Mouse (Mus musculus): ENCODE measurements around the gene Rita1. TPM values are rescaled to one million over a fixed set of nuclear protein-coding genes. Genes with fewer than 3 reads are reported as not detected.
A peak's percentile ranks its signal among the peaks of the same experiment; 100 is the strongest.

Gene Rita1
- polyA plus RNA-seq, 1 experiment: 8.0 TPM

DNA sequence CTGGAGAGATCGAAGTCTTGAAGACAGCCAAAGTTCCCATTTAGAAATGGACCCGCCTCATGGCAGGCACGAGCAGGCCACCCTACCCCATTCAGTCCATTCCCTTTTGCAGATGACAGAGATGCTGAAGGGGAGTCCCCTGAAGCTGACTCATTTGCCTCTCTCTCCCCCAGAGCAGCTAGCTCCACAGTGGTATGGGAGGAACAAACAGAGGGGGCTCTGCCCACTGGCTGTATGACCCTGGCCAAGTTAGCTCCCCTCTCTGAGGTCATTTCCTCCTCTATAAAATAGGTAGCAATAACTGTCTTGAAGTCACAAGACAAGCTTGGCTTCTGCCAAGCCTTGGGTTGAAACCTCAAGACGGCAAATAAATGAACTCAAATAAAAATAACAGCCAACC is 28.9 kb downstream of the Rita1 start:
- 61% methylated on average over 4 of the region's 4 CpGs for WGBS
- DNase-seq (ENCODE audit: low read depth in 1 of 2, low spot score in 2 of 2): no peak
- H3K36me3 ChIP-seq (ENCODE audit: control insufficient read depth, insufficient read depth, low read length): peaks cover 15% of the 10 kb centered on the region
- no peak overlapping the region for H3K27ac ChIP-seq (ENCODE audit: insufficient read depth, low read length)
- TF ChIP-seq CTCF (IDR thresholded peaks at IDR 0.05; ENCODE audit: extremely low read depth, insufficient read depth, insufficient read length, insufficient replicate concordance): no peak
- no peak for TF ChIP-seq POLR2A (IDR thresholded peaks at IDR 0.05; ENCODE audit: low read depth, low read length)
- peaks cover 27% of the 10 kb centered on the region; the same call in 1 of the 2 replicates for H3K4me1 ChIP-seq (ENCODE audit: control insufficient read depth, insufficient read depth, insufficient read length)
- no peaks in the 10 kb centered on the region for H3K27me3 ChIP-seq (ENCODE audit: control insufficient read depth, insufficient read depth, low read length)
- no peak overlapping the region for H3K4me3 ChIP-seq (ENCODE audit: extremely low read depth, insufficient read depth, insufficient read length)

DNA sequence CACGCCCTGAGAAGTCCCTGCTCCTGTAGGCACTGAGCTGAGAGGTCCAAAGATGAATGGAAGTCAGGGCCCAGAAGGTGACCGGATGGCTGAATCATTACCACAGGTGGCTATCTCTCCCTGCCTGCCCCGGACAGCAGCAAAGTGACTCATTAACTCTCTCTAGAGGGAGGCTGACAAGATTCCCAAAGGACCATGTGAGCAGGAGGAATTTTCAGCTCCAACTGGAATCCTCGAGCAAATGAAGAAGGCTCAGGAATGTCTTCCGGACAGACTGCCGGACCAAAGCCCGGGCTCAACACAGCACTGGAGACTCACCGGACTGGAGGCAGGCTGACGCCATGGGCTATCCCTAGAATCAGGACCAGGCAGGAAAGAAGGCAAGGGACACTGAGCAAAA is 30.4 kb downstream of the Rita1 start:
- TF ChIP-seq CTCF (IDR thresholded peaks at IDR 0.05; ENCODE audit: extremely low read depth, insufficient read depth, insufficient read length, insufficient replicate concordance) (no peak), POLR2A (IDR thresholded peaks at IDR 0.05; ENCODE audit: low read depth, low read length) (no peak)
- DNase-seq (ENCODE audit: low read depth in 1 of 2, low spot score in 2 of 2): no peak
- WGBS: 96% methylated on average over 9 of the region's 9 CpGs
- no peak overlapping the region for H3K27ac ChIP-seq (ENCODE audit: insufficient read depth, low read length)
- peaks cover 27% of the 10 kb centered on the region; the same call in 1 of the 2 replicates for H3K4me1 ChIP-seq (ENCODE audit: control insufficient read depth, insufficient read depth, insufficient read length)
- no peaks in the 10 kb centered on the region for H3K27me3 ChIP-seq (ENCODE audit: control insufficient read depth, insufficient read depth, low read length)
- peaks cover 15% of the 10 kb centered on the region for H3K36me3 ChIP-seq (ENCODE audit: control insufficient read depth, insufficient read depth, low read length)
- H3K4me3 ChIP-seq (ENCODE audit: extremely low read depth, insufficient read depth, insufficient read length): no peak overlapping the region

DNA sequence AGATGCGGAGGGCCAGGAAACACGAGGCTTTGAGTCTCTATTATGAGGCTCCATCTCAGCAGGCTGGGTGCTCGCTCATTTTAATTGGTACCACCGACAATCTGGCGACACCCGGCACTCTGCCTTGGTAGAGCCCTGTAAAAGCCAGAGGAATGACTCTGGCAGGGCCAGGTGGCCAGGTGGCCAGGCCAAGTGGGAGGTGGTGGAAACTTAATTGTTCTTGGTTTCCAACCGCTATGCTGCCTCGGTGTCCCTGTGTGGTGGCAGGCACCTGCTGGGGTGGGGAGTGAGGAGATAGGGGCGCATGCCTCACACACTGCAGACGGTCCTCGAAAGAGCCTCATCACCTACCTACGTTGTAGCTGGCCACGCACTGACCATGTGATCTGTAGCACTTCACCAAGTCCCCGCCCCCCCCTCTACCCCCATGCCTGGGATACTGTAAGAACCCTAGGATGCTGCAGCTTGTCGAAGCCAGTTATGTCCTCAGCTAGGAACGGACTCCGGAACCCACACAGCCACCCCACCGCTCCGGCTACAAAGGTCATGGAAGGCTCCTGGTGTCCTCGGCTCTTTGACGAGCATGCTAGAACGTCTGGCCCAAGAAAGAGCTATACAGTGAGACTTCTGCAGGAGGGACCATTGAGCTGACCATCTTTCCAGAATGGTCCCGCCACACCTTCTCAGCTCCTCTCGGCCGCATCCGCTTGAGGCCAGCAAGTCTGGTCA is 32.3 kb downstream of the Rita1 start:
- WGBS: 73% methylated on average over 26 of the region's 26 CpGs
- no peak for DNase-seq (ENCODE audit: low read depth in 1 of 2, low spot score in 2 of 2)
- Histone ChIP-seq H3K27ac (ENCODE audit: insufficient read depth, low read length) (no peak overlapping the region), H3K4me3 (ENCODE audit: extremely low read depth, insufficient read depth, insufficient read length) (no peak overlapping the region), H3K4me1 (ENCODE audit: control insufficient read depth, insufficient read depth, insufficient read length) (peaks cover 28% of the 10 kb centered on the region; the same call in 1 of the 2 replicates), H3K36me3 (ENCODE audit: control insufficient read depth, insufficient read depth, low read length) (peaks cover 14% of the 10 kb centered on the region), H3K27me3 (ENCODE audit: control insufficient read depth, insufficient read depth, low read length) (no peaks in the 10 kb centered on the region)
- TF ChIP-seq CTCF (IDR thresholded peaks at IDR 0.05; ENCODE audit: extremely low read depth, insufficient read depth, insufficient read length, insufficient replicate concordance) (no peak), POLR2A (IDR thresholded peaks at IDR 0.05; ENCODE audit: low read depth, low read length) (no peak)

DNA sequence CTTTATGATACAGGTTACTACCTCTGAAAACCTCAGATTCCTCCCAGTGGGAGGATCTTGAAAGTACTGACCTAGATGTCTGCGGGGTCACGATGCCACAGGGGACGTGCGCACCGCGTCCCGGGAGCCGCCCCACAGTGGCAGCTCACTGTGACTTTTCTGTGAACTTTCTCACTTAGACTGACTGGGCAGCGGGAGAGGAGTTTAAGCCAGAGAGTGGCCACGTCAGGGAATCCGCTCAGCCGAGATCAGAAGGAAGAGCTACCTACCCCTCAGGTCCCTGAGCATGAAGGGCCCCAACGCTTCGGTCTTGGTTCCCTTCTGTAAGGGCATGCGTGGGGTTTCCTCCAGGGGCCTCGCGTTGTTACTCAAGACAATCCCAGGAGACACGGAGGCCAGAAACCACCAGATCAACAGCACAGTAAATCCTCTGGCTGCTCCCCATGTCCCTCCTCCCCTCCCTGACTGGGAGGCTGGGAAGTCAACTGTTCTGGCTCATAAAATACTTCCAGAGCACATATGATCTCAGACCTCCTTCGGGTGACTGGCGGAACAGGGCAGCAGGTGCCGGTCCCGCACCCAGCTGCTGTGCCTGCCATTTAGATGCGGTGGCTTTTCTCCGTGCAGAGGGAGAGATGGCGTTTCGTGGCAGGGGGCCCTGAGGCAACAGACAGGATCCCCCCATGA is 33.0 kb downstream of the Rita1 start:
- Histone ChIP-seq H3K27ac (ENCODE audit: insufficient read depth, low read length) (peak overlapping the region; percentile 72), H3K4me1 (ENCODE audit: control insufficient read depth, insufficient read depth, insufficient read length) (peaks cover 28% of the 10 kb centered on the region; the same call in 1 of the 2 replicates)
- DNase-seq (ENCODE audit: low read depth in 1 of 2, low spot score in 2 of 2): peak in 1 of 2 experiments; percentile 34

DNA sequence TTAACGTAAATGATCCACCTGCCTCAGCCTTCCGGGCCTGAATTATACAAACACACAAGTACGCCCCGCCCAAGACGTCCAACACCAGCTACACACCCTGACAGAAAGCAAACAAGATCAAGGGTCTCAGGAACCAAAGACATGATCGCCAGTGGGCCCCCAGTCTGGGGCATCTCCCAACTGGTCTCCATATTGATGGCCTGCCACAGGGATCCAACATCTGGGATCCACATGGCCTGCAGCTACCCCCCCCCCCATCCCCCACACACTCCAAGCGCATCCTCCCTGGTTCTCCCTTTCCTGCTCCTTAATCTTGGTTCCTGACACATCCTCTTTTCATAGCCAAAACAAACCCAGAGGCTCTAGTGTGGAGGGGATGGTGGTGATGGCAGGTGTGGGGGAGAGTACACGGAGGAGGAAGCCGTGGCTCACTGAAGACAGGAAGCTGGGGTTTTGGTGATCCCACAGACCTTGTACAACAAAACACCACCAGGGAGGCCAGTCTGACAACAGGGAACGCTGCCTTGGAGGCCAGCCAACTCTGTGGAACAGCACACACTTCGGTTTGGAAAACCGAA is 33.8 kb downstream of the Rita1 start:
- Histone ChIP-seq H3K36me3 (ENCODE audit: control insufficient read depth, insufficient read depth, low read length) (peaks cover 5% of the 10 kb centered on the region; the same call in 1 of the 2 replicates), H3K27ac (ENCODE audit: insufficient read depth, low read length) (peak overlapping the region; percentile 89), H3K4me3 (ENCODE audit: extremely low read depth, insufficient read depth, insufficient read length) (no peak overlapping the region; the same call in 1 of the 2 replicates), H3K27me3 (ENCODE audit: control insufficient read depth, insufficient read depth, low read length) (no peaks in the 10 kb centered on the region), H3K4me1 (ENCODE audit: control insufficient read depth, insufficient read depth, insufficient read length) (peaks cover 28% of the 10 kb centered on the region; the same call in 1 of the 2 replicates)
- 3% methylated on average over 12 of the region's 12 CpGs for WGBS
- TF ChIP-seq CTCF (IDR thresholded peaks at IDR 0.05; ENCODE audit: extremely low read depth, insufficient read depth, insufficient read length, insufficient replicate concordance): no peak
- no peak for TF ChIP-seq POLR2A (IDR thresholded peaks at IDR 0.05; ENCODE audit: low read depth, low read length)
- peak; percentile 53 to 68 for DNase-seq (ENCODE audit: low read depth in 1 of 2, low spot score in 2 of 2)

More for the DNA sequence above, 33.0 kb downstream of the Rita1 start:
- Histone ChIP-seq H3K36me3 (ENCODE audit: control insufficient read depth, insufficient read depth, low read length) (peaks cover 8% of the 10 kb centered on the region), H3K4me3 (ENCODE audit: extremely low read depth, insufficient read depth, insufficient read length) (peak overlapping the region; percentile 39; the same call in 1 of the 2 replicates), H3K27me3 (ENCODE audit: control insufficient read depth, insufficient read depth, low read length) (no peaks in the 10 kb centered on the region)
- WGBS: 14% methylated on average over 26 of the region's 26 CpGs
- TF ChIP-seq CTCF (IDR thresholded peaks at IDR 0.05; ENCODE audit: extremely low read depth, insufficient read depth, insufficient read length, insufficient replicate concordance) (no peak), POLR2A (IDR thresholded peaks at IDR 0.05; ENCODE audit: low read depth, low read length) (no peak)

DNA sequence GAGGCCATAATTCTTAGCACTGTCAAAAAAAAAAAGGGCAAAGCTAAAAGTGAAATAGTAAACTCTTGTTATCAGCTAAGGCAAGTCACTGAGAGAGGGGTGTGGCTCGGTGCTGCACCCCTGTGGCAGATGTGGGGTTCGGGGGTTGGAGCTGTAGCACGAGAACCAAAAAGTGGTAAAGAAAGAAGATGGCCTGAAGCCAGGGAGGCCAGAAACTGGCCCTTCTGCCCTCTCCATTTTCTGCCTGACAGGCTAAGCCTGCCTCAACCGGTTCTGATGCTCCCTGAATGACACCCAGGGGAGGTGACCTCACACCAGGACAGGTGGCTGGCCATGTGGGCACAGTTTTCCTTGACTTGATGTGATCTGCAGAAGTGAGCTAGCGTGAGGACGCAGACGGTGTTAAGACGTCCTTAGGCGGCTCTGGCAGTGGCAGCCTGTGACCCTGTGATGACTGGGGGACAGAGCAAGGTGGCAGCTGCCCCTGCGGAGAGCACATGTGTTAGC is 34.4 kb downstream of the Rita1 start:
- peaks cover 5% of the 10 kb centered on the region; the same call in 1 of the 2 replicates for H3K36me3 ChIP-seq (ENCODE audit: control insufficient read depth, insufficient read depth, low read length)
- DNase-seq (ENCODE audit: low read depth in 1 of 2, low spot score in 2 of 2): peak in 1 of 2 experiments; percentile 36
- TF ChIP-seq POLR2A (IDR thresholded peaks at IDR 0.05; ENCODE audit: low read depth, low read length): no peak
- peak; percentile 26; the same call in 1 of the 2 replicates for TF ChIP-seq CTCF (IDR thresholded peaks at IDR 0.05; ENCODE audit: extremely low read depth, insufficient read depth, insufficient read length, insufficient replicate concordance)

More for the DNA sequence above, 34.4 kb downstream of the Rita1 start:
- Histone ChIP-seq H3K4me1 (ENCODE audit: control insufficient read depth, insufficient read depth, insufficient read length) (peaks cover 28% of the 10 kb centered on the region; the same call in 1 of the 2 replicates), H3K27ac (ENCODE audit: insufficient read depth, low read length) (peak overlapping the region; percentile 89), H3K27me3 (ENCODE audit: control insufficient read depth, insufficient read depth, low read length) (no peaks in the 10 kb centered on the region), H3K4me3 (ENCODE audit: extremely low read depth, insufficient read depth, insufficient read length) (no peak overlapping the region)
- 31% methylated on average over 10 of the region's 10 CpGs for WGBS
